Mouse (Mus musculus): ENCODE measurements around the gene Hltf. TPM values are rescaled to one million over a fixed set of nuclear protein-coding genes. Genes with fewer than 3 reads are reported as not detected.
A peak's percentile ranks its signal among the peaks of the same experiment; 100 is the strongest.
"Not testable (repeated sequence)": the region's sequence is repeated elsewhere in the genome, so short reads cannot be mapped to it uniquely, and the experiment has no call there.

The Hltf gene
- total and polyA plus RNA-seq, 2 experiments, result 1.2 to 15.2 TPM

DNA sequence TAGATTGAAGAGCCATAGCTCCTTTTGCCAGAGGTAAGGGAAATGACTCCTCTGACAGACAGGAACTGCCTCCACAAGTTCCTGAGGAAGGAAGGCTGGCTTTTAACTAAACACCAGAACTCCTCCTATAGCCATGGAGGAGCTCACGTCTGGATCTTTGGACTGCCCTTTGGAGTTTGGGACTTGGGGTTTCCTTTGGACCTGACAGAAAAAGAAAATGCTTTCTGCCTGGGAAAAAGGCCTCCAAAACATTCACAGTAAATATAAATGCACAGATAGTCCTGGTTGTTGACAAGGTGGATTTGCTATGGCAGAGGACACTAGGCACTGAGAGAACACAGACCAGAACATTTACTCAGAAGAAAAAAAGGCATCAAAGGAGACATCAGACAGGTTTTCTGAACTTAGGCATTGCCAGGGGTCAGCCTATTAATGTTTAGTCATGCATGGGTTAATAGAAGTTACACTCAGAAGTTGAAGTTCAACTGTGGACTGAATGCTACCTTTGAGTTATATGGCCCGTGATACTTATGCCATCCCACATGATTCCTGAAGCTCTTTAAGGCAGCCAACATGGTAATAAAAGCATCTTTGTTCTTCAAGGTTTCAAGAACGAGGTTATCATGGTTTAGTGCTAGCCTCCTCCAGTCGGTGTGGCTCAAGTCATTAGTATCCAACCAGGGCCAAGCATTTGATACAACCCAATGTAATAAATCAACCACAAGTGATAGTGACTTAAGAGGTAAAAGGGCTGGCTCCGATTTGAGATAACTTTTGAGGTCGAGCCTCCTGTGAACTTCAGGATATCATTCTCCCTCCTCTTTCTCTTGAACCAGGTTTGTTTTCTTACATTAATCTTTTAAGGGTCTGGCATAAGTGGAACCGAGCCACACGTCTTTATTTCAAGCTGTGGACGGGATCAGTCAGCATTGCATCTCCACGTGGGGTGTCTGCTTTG, 23.6 kb upstream of the Hltf start:
- H3K4me1 ChIP-seq (ENCODE audit: control insufficient read depth, insufficient read depth, low read length), result peaks cover 6% of the 10 kb centered on the region
- peak overlapping the region; percentile 87 for H3K4me3 ChIP-seq (ENCODE audit: insufficient read depth, low read depth, low read length)
- H3K27me3 ChIP-seq (ENCODE audit: control insufficient read depth, insufficient read depth, low read length), result no peaks in the 10 kb centered on the region
- TF ChIP-seq POLR2A (IDR thresholded peaks at IDR 0.05; ENCODE audit: extremely low read depth, insufficient read depth, low read length), result no peak
- TF ChIP-seq CTCF (IDR thresholded peaks at IDR 0.05; ENCODE audit: low read depth, low read length), result no peak
- no peak for DNase-seq (ENCODE audit: extremely low read depth, low read depth, low spot score)
- peak overlapping the region; percentile 21 for H3K9ac ChIP-seq (ENCODE audit: low read depth, low read length)
- H3K27ac ChIP-seq (replicated peaks; ENCODE audit: insufficient read depth, low read depth, low read length), result peak overlapping the region; percentile 10
- 0 out of 2 replicates have a peak, but pooled peaks cover 3% of the 10 kb centered on the region for H3K36me3 ChIP-seq (ENCODE audit: control insufficient read depth, insufficient read depth, low read length)
- WGBS, result 13% methylated on average over 10 of the region's 10 CpGs
- peaks cover 8% of the 10 kb centered on the region; the same call in 1 of the 2 replicates for H3K79me2 ChIP-seq (ENCODE audit: control insufficient read depth, insufficient read depth, low read length)

DNA sequence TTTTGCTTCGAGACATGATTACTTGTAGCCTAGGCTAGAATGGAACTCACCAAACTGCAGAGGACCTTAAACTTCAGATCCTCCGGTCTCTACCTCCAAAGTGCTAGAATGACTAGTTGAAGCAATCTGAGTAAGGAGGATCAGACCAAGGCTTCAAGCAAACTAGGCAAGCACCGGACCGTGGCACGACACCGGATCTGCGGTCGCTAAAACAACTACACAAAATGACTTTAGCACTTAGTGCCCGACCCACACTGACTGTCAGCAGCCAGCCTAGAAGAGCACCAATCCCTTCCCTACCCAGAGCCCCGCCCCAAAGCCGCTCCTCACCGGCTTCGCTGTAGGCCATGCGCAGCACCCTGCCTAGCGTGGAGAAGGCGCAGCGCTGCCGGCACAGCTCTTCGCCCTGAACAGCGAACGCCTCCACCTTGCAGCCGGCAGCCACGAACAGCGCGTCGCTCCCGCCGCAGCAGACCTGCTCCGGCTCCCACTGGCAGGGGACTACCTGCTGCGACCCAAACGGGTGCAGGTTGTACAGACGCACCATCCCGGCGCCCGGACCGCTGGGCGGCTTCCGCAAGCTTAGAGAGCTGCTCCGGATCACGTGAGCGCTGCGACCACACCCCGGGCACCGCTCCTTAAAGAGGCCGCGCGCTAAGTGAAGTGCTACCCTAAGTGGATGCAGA, 22.7 kb upstream of the Hltf start, which contains the start of gene Hps3:
Hps3 (minus strand) TSS at position 597 of the 686 bp plus-strand sequence.
- Histone ChIP-seq H3K27ac (replicated peaks; ENCODE audit: insufficient read depth, low read depth, low read length) (peak within 1 kb of the TSS; percentile 54), H3K4me3 (ENCODE audit: insufficient read depth, low read depth, low read length) (peak within 1 kb of the TSS; percentile 87), H3K36me3 (ENCODE audit: control insufficient read depth, insufficient read depth, low read length) (0 out of 2 replicates have a peak, but pooled peaks cover 2% of the 10 kb centered on the region), H3K9ac (ENCODE audit: low read depth, low read length) (peak within 1 kb of the TSS; percentile 84), H3K4me1 (ENCODE audit: control insufficient read depth, insufficient read depth, low read length) (peaks cover 6% of the 10 kb centered on the region), H3K27me3 (ENCODE audit: control insufficient read depth, insufficient read depth, low read length) (no peaks in the 10 kb centered on the region), H3K79me2 (ENCODE audit: control insufficient read depth, insufficient read depth, low read length) (peaks cover 8% of the 10 kb centered on the region; the same call in 1 of the 2 replicates)
- peak; percentile 86 for DNase-seq (ENCODE audit: extremely low read depth, low read depth, low spot score)
- peak; percentile 46; the same call in 1 of the 2 replicates for TF ChIP-seq POLR2A (IDR thresholded peaks at IDR 0.05; ENCODE audit: extremely low read depth, insufficient read depth, low read length)
- TF ChIP-seq CTCF (IDR thresholded peaks at IDR 0.05; ENCODE audit: low read depth, low read length), result no peak
- under 1% methylated on average over 47 of the region's 47 CpGs for WGBS

DNA sequence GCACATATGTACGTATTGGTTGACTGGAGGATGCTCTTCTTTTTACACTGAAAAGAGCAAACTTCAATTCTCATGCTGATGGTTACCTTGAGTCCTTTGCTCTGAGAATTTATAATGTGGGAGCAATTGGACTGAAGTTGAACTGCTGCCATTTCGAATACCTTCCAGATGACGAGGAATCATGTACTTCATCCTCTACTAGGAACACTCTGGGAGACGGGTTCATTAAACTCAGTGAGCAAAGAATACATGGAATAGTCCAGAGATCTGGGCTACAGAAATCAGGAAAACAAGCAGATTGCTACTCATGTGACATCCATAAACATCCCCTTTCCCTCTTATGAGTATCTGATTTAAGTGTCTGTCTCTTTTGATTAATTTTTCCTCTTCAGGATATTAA, 21.5 kb upstream of the Hltf start:
- Histone ChIP-seq H3K79me2 (ENCODE audit: control insufficient read depth, insufficient read depth, low read length) (peaks cover 8% of the 10 kb centered on the region; the same call in 1 of the 2 replicates), H3K9ac (ENCODE audit: low read depth, low read length) (no peak overlapping the region), H3K4me3 (ENCODE audit: insufficient read depth, low read depth, low read length) (no peak overlapping the region), H3K27ac (replicated peaks; ENCODE audit: insufficient read depth, low read depth, low read length) (no peak overlapping the region), H3K4me1 (ENCODE audit: control insufficient read depth, insufficient read depth, low read length) (peaks cover 6% of the 10 kb centered on the region), H3K36me3 (ENCODE audit: control insufficient read depth, insufficient read depth, low read length) (no peaks in the 10 kb centered on the region), H3K27me3 (ENCODE audit: control insufficient read depth, insufficient read depth, low read length) (no peaks in the 10 kb centered on the region)
- TF ChIP-seq CTCF (IDR thresholded peaks at IDR 0.05; ENCODE audit: low read depth, low read length) (no peak), POLR2A (IDR thresholded peaks at IDR 0.05; ENCODE audit: extremely low read depth, insufficient read depth, low read length) (no peak)
- 91% methylated on average over 4 of the region's 4 CpGs for WGBS
- no peak for DNase-seq (ENCODE audit: extremely low read depth, low read depth, low spot score)

DNA sequence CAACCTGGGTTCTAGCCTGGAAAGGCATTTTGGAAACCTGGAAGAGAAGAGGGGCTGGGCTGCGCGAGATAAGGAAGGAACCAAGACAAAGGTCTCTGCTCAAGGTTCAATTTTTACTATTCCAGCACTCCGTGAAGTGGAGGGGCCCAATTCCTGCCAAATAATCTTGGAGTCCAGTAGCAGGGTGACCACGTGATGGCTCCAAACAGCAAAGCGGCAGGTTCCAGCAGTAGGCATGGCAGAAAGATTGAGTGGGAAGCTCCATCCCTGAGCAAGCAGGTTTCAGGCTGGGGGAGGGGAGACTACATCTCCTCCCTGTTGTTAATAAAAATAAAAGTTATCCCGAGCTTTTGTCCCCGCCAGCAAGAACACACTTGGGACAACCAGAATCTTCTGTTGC, 16.1 kb upstream of the Hltf start:
- DNase-seq (ENCODE audit: extremely low read depth, low read depth, low spot score); H3K36me3 ChIP-seq (ENCODE audit: control insufficient read depth, insufficient read depth, low read length); H3K9ac ChIP-seq (ENCODE audit: low read depth, low read length); H3K79me2 ChIP-seq (ENCODE audit: control insufficient read depth, insufficient read depth, low read length); H3K27me3 ChIP-seq (ENCODE audit: control insufficient read depth, insufficient read depth, low read length); H3K4me1 ChIP-seq (ENCODE audit: control insufficient read depth, insufficient read depth, low read length); H3K27ac ChIP-seq (replicated peaks; ENCODE audit: insufficient read depth, low read depth, low read length); H3K4me3 ChIP-seq (ENCODE audit: insufficient read depth, low read depth, low read length): not testable (repeated sequence)
- WGBS, result 90% methylated on average over 7 of the region's 7 CpGs

DNA sequence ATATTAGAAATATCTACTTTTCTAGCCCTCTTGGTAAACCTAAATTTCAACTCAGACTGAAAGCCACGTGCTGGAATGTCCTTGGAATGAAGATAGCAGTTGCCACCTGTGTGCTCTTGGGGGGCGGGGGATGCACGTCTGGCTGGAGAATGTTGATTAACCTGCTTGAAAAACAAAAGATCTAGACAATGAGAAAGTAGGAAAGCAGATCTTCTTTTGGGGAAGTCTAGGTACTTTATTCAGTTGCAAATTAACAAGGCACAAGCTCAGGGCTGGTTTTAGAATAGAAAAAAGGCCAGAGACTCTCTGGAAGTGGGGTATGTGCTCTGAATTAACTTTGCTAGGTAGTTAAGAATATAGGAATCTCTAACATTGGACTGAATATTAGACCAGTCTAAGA, 12.9 kb upstream of the Hltf start:
- not testable (repeated sequence) for H3K36me3 ChIP-seq (ENCODE audit: control insufficient read depth, insufficient read depth, low read length); DNase-seq (ENCODE audit: extremely low read depth, low read depth, low spot score); H3K79me2 ChIP-seq (ENCODE audit: control insufficient read depth, insufficient read depth, low read length); H3K27me3 ChIP-seq (ENCODE audit: control insufficient read depth, insufficient read depth, low read length); H3K27ac ChIP-seq (replicated peaks; ENCODE audit: insufficient read depth, low read depth, low read length); H3K9ac ChIP-seq (ENCODE audit: low read depth, low read length); H3K4me3 ChIP-seq (ENCODE audit: insufficient read depth, low read depth, low read length); H3K4me1 ChIP-seq (ENCODE audit: control insufficient read depth, insufficient read depth, low read length)
- WGBS, result 69% methylated on average over 3 of the region's 3 CpGs
